Mouse (Mus musculus) CD4-positive, CD25-positive, alpha-beta regulatory T cell (primary cell): ENCODE results near the gene Spag6. TPM values are rescaled to one million over a fixed set of nuclear protein-coding genes. Genes with fewer than 3 reads are reported as not detected.

Experiments
- polyA plus RNA-seq: library from polyadenylated mRNA; unstranded; fragments of 100-300 nt; shearing (Covaris generic); gene quantifications from one replicate; pipeline ENCODE4 v1.2.1, GENCODE M21; 2017

The Spag6 gene
- not detected for polyA plus RNA-seq

DNA sequence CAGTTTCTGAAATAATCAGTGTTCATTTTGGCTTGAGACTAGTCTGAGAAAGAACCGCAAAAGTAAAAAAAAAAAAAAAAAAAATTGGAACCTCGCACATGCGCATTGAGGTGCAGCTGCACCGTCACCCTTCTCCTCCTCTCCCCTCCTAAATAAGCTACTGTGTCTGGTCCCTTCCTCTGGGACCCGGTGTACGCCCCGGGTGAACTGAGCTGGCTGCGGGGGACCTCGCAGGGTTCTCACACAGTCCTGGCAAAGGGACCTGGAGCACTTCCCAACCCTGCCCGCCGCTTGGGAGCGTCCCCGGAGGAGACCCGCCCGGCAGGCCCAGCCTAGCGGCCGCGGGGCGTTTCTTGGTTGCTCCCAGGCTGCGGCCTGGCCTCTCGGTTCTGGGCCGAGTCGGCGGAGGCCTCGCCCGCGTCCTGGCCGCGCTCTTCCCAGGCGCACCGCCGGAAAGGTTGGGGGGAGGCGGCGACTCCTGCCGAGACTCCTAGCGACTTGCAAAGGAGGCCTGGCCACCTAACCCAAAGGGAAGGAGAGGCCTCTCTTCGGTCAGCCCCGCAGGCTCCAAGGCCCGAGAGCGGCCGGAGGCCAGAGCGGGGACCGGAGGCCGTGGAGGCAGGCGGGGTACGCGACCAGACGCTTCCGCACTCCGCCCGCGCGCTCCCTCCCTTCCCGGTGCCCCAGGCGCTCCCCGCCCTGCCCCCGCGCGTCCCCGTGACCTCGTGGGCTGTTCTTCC is at the start of gene Spag6:
Gene Spag6, plus strand, starts transcription at position 162 of the 740 bp plus-strand sequence.

DNA sequence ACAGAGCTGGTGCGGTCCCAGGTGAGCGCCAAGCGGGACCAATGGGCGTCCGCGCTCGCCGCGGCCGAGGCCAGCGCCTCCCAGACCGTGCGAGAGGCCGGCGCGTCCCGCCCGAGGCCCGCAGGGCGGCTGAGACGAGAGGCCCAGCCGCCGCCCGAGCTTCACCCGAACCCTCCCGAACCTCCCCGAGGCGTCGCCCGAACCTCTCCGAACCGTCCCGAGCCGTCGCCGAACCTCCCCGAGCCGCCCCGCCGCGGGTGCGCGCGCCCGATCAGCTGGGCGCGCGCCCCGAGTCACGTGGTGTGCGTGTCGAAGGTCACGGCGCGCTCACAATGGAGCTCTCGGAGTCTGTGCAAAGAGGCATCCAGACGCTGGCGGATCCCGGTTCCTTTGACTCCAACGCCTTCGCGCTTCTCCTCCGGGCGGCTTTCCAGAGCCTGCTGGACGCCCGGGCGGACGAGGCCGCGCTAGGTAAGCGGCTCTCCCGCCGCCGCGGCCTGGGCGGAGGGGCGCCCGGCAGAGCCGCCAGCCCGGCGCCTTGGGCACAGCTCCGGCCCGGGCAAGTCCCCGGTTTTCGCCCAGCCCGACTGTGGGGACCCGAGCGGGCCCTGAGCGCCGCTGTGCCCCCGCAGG is 21.6 kb upstream of the Spag6 start, which contains the start of gene Commd3:
Gene Commd3, plus strand, starts transcription at position 252 of the 633 bp plus-strand sequence.

DNA sequence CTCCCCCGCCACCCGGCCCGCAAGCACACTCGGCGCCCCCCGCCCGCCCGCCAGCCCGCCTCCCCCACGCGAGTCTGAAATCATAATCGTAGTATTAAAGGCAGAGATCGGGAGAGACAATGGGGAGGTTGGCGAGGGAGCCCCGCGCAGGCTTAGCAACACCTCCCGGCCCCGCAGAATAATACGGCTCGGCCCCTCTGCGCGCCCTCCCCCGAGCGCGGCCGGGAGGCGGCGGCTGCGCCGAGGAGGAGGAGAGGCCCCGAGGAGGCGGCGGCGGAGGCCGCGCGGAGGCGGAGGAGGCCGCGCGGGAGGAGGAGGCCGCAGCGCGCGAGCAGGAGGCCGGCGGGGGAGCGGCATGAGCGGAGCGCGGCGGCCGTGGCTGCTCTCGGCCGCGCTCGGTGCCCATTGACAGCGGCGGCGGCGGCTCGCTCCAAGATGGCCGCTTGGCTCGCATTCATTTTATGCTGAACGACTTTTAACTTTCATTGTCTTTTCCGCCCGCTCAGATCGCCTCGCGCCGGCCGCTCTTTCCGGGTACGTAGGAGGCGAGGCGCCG is 16.8 kb upstream of the Spag6 start, which contains the start of gene Bmi1:
Gene Bmi1, plus strand, starts transcription at position 83 of the 556 bp plus-strand sequence.

Other genes starting within 250 kb of the Spag6 start
- gene Commd3, start 21.6 kb upstream of the Spag6 start, polyA plus RNA-seq, result 200 TPM
- gene Bmi1, start 17.0 kb upstream of the Spag6 start, polyA plus RNA-seq, result 47.4 TPM